Mouse (Mus musculus) limb, embryonic 14.5 days (tissue): ENCODE data around the gene Slc7a4. TPM values are rescaled to one million over a fixed set of nuclear protein-coding genes. Genes with fewer than 3 reads are reported as not detected.
"Not testable (repeated sequence)": the region's sequence is repeated elsewhere in the genome, so short reads cannot be mapped to it uniquely, and the experiment has no call there.

ENCODE experiments used
- ATAC-seq: fragments of 200-750 bp; cut with Nextera tagmentation; 2 replicates; pipeline ENCODE4 v1.8.0; 2017; ENCODE audit warnings: low read depth, moderate number of reproducible peaks, moderate TSS enrichment; ENCODE audit not compliant: low FRiP score
- DNase-seq: peaks from one replicate; pipeline ENCODE4 v3.0.0-alpha.2; 2015; ENCODE audit warnings: low spot score
- H3K27ac ChIP-seq: fragments of 300-500 bp; sonication (generic); replicated peaks from 2 replicates; pipeline ENCODE4 v1.5.1; 2014; ENCODE audit warnings: low read depth, mild to moderate bottlenecking, low read length, moderate library complexity, mixed read lengths
- H3K27me3 ChIP-seq: fragments of 300-500 bp; sonication (generic); 2 replicates; pipeline ENCODE4 v1.6.1; 2014; ENCODE audit warnings: low read length, mixed read lengths; ENCODE audit not compliant: control insufficient read depth, insufficient read depth
- H3K36me3 ChIP-seq: fragments of 300-500 bp; sonication (generic); 2 replicates; pipeline ENCODE4 v1.6.1; 2014; ENCODE audit warnings: mild to moderate bottlenecking, low read length, moderate library complexity, mixed read lengths; ENCODE audit not compliant: control insufficient read depth, insufficient read depth
- H3K4me1 ChIP-seq: fragments of 300-500 bp; sonication (generic); 2 replicates; pipeline ENCODE4 v1.6.1; 2014; ENCODE audit warnings: antibody characterized with exemption, low read length, mixed read lengths; ENCODE audit not compliant: control insufficient read depth, insufficient read depth
- H3K4me2 ChIP-seq: fragments of 300-500 bp; sonication (generic); replicated peaks from 2 replicates; pipeline ENCODE4 v1.6.1; 2014; ENCODE audit warnings: low read depth, mild to moderate bottlenecking, low read length, moderate library complexity; ENCODE audit not compliant: severe bottlenecking
- H3K4me3 ChIP-seq: fragments of 300-500 bp; sonication (generic); replicated peaks from 2 replicates; pipeline ENCODE4 v1.5.1; 2014; ENCODE audit warnings: low read length
- H3K9ac ChIP-seq: fragments of 300-500 bp; sonication (generic); 2 replicates; pipeline ENCODE4 v1.6.1; 2014; ENCODE audit warnings: mild to moderate bottlenecking, low read depth, low read length, moderate library complexity; ENCODE audit not compliant: severe bottlenecking
- H3K9me3 ChIP-seq: fragments of 300-500 bp; sonication (generic); 2 replicates; pipeline ENCODE4 v1.6.1; 2016; ENCODE audit warnings: low read length; ENCODE audit not compliant: control insufficient read depth
- POLR2A ChIP-seq: fragments of 200-500 bp; IDR thresholded peaks from 2 replicates; pipeline ENCODE4 v1.8.0; 2012; ENCODE audit warnings: inconsistent platforms, mild to moderate bottlenecking, moderate library complexity, borderline replicate concordance; ENCODE audit not compliant: insufficient read depth, insufficient read length; ENCODE audit errors: extremely low read depth
- WGBS: fragments of 180-500 bp; shearing (Covaris S2); extraction: QIAGEN DNeasy Blood & Tissue Kit; methylation state at CpG from one replicate; pipeline ENCODE4 v1.1.7; 2014; 5-methylcytosine and 5-hydroxymethylcytosine counted together
- polyA plus RNA-seq, 2 experiments: library from polyadenylated mRNA; depleted of rRNA in 1 of 2; stranded (reverse) in 1 of 2; unstranded in 1 of 2; fragments of >200 nt; fragmentation: Nextera tagmentation in 1 of 2; extraction: Ambion mirVana in 1 of 2; gene quantifications; 2 replicates each; pipeline versions ENCODE4 v1.2.1 to v1.2.3; 2012 to 2014

Slc7a4 gene
- polyA plus RNA-seq, 2 experiments: 7.7 to 8.0 TPM

DNA sequence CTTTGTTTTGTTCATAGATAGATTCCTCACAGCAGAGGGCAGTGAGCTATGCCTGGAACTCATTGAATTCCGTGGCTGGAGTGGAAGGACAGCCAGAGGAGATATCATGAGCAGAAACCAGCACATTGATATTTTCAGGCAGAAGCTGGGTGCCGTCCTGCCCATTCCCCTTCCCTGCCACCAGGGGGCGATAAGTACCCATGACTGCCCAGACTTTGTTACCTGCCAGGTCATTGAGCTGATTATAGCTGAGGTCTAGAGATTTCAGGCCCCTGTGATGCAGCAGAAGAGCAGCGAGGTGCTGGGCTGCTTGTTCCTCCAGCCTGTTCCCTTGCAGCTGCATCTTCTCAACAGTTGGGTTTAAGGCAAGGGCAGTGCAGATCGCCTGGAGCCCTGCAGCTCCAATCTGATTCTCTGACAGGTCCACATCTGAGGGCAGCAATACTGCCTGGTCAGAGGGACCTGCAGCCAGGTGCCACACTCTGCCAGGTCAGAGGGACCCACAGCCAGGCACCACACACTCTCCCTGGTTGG lies 25.0 kb downstream of the Slc7a4 start:
- 4% methylated on average over 5 of the region's 5 CpGs for WGBS
- Histone ChIP-seq H3K27ac (no peak overlapping the region), H3K9ac (no peak overlapping the region), H3K4me2 (no peak overlapping the region), H3K4me3 (no peak overlapping the region), H3K27me3 (peaks cover 5% of the 10 kb centered on the region; the same call in 1 of the 2 replicates), H3K9me3 (no peaks in the 10 kb centered on the region), H3K36me3 (no peaks in the 10 kb centered on the region), H3K4me1 (peaks cover 33% of the 10 kb centered on the region)
- DNase-seq: peak; percentile 36
- no peak for ATAC-seq
- TF ChIP-seq POLR2A: no peak

DNA sequence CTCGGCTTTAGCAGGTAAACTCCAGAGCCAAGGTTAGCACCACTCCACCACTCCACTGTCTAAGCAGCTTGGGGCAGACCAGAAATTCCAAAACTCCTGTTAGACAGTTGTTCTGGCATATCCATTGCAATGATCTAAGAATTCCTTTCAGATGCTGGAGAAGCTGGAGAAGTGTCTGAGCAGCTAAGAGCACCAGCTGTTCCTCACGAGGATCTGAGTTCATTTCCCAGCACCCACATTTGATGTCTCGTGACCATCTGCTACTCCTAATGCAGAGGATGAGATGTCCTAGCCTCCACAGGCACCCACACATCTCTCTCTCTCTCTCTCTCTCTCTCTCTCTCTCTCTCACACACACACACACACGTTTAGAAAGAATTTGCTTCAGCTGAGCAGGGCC lies 26.1 kb downstream of the Slc7a4 start:
- Histone ChIP-seq H3K4me1 (peaks cover 31% of the 10 kb centered on the region), H3K4me3 (no peak overlapping the region), H3K27ac (no peak overlapping the region), H3K4me2 (no peak overlapping the region), H3K9ac (no peak overlapping the region), H3K36me3 (no peaks in the 10 kb centered on the region), H3K27me3 (no peaks in the 10 kb centered on the region), H3K9me3 (no peaks in the 10 kb centered on the region)
- WGBS: 48% methylated on average over 4 of the region's 4 CpGs
- no peak for ATAC-seq
- DNase-seq: no peak
- no peak for TF ChIP-seq POLR2A

DNA sequence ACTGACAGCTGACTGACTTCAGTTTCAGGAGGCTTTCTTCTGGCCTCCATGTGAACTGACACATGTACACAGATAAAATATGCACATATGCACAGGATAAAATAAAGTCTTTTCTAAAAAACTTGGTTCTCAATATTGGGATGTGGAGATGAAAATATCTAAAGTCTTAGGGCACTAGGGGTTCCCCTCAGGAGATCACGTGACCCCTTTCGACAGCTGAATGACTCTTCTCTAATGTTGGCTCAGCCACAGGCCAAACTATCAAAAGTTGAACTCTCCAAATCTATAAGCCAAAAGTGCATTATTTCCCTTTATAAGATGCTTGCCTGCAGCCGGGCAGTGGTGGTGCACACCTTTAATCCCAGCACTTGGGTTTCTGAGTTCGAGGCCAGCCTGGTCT lies 26.8 kb downstream of the Slc7a4 start:
- no peak overlapping the region for H3K9ac ChIP-seq
- no peak overlapping the region for H3K4me2 ChIP-seq
- peaks cover 24% of the 10 kb centered on the region for H3K4me1 ChIP-seq
- H3K36me3 ChIP-seq: no peaks in the 10 kb centered on the region
- H3K4me3 ChIP-seq: no peak overlapping the region
- H3K27ac ChIP-seq: no peak overlapping the region
- H3K27me3 ChIP-seq: no peaks in the 10 kb centered on the region
- WGBS: 84% methylated on average over 4 of the region's 4 CpGs
- ATAC-seq (no peak), DNase-seq (no peak)
- no peaks in the 10 kb centered on the region for H3K9me3 ChIP-seq
- no peak for TF ChIP-seq POLR2A

DNA sequence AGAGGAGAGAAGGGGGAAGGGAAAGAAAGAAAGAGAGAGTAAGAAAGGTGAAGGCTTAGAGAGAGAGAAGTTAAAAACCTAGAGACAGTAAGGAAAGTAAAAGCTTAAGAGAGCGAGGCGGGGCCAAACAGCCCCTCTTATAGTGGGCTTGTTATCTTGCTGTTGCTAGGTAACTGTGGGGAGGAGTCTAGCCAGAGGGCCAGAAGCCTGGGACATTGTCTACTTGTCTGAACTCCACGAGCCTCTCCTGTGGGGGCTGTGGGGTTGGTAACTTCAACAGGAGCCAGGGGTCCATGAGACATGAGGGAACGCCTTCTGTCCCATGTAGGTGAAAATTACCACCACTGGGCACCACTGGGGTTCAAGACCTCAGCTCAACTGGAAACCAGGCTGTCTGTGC lies 28.3 kb downstream of the Slc7a4 start:
- DNase-seq: peak; percentile 28
- H3K4me2 ChIP-seq: peak overlapping the region; percentile 44; the same call in 1 of the 2 replicates
- 29% methylated on average over 4 of the region's 4 CpGs for WGBS
- H3K9me3 ChIP-seq, ATAC-seq, H3K27me3 ChIP-seq, H3K4me3 ChIP-seq, H3K9ac ChIP-seq, H3K36me3 ChIP-seq: not testable (repeated sequence)
- peaks cover 20% of the 10 kb centered on the region for H3K4me1 ChIP-seq
- H3K27ac ChIP-seq: peak overlapping the region; percentile 56; the same call in 1 of the 2 replicates

DNA sequence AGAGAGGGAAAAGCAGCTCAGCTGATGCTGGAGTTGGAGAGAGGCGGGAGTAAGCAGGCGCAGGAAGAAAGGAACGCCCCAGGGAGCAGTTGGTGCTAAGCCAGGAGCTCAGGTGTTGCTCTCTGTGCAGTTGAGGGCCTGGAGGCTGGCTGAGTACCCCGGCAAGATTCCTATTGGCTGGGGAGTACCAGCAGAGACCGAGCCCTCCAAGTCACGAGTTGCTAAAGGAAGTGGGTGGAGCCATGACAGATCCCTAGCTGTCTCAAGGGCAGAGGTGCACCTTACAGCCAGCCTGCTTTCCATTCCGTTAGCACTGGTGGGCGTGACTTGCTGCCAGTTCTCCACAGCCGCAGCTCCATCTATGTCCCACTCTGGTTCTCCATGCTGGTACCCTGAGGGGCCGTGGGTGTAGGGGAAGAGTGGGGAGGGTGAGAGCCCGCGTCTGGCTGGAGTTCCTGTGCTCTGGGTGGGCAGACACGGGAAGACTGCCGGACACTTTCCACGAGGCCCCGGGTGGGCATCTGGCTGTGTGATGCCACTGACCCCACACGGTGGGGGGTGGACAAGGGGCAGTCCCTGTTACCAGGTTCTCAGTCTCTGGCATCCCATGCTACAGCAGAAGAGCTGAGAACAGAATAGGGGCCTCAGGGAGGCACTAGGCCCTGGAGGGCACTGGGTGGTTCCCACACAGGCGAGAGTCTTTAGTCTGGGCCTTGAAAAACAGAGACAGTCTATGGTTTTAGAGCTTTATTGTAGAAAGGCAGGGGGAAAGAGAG lies 28.9 kb downstream of the Slc7a4 start:
- ATAC-seq (peak; percentile 87), DNase-seq (peak; percentile 83)
- no peak for TF ChIP-seq POLR2A
- Histone ChIP-seq H3K4me2 (peak overlapping the region; percentile 44), H3K9ac (peak overlapping the region; percentile 3; the same call in 1 of the 2 replicates), H3K4me1 (peaks cover 19% of the 10 kb centered on the region), H3K27ac (peak overlapping the region; percentile 56; the same call in 1 of the 2 replicates), H3K36me3 (no peaks in the 10 kb centered on the region), H3K27me3 (no peaks in the 10 kb centered on the region), H3K9me3 (no peaks in the 10 kb centered on the region), H3K4me3 (peak overlapping the region; percentile 14; the same call in 1 of the 2 replicates)
- 10% methylated on average over 18 of the region's 18 CpGs for WGBS
